Mouse (Mus musculus): ENCODE measurements around the gene Slc1a3. TPM values are rescaled to one million over a fixed set of nuclear protein-coding genes. Genes with fewer than 3 reads are reported as not detected.

Gene Slc1a3
- total and polyA plus RNA-seq, 3 experiments: 4.5 to 12.6 (median 6.5) TPM

GRCm38 (mm10) chr15:8588065-8588464 lies 122.5 kb downstream of the Slc1a3 start (continued):
- TF ChIP-seq E2F4 (IDR thresholded peaks at IDR 0.05; ENCODE audit: insufficient replicate concordance, low read depth, low read length): no peak
- TF ChIP-seq IRF4 (IDR thresholded peaks at IDR 0.05; ENCODE audit: low read depth, low read length): peak; percentile 93
- TF ChIP-seq ELF1 (IDR thresholded peaks at IDR 0.05; ENCODE audit: low read depth, low read length): no peak
- no peak for TF ChIP-seq MYC (IDR thresholded peaks at IDR 0.05; ENCODE audit: low read depth, low read length)
- no peak for TF ChIP-seq UBTF (IDR thresholded peaks at IDR 0.05; ENCODE audit: low read depth, low read length)
- peak; percentile 36; the same call in 1 of the 2 replicates for TF ChIP-seq MEF2A (IDR thresholded peaks at IDR 0.05; ENCODE audit: borderline replicate concordance, low read depth, low read length)
- no peak for TF ChIP-seq HCFC1 (IDR thresholded peaks at IDR 0.05; ENCODE audit: low read depth, low read length)
- TF ChIP-seq ZNF384 (IDR thresholded peaks at IDR 0.05; ENCODE audit: low read depth, low read length): peak; percentile 66; the same call in 1 of the 2 replicates
- TF ChIP-seq ZMIZ1 (IDR thresholded peaks at IDR 0.05; ENCODE audit: low read depth, low read length): no peak
- peak; percentile 95 for TF ChIP-seq EP300 (IDR thresholded peaks at IDR 0.05; ENCODE audit: low read length)
- TF ChIP-seq JUN (IDR thresholded peaks at IDR 0.05; ENCODE audit: insufficient read depth, low read depth, low read length): peak; percentile 53; the same call in 1 of the 2 replicates
- TF ChIP-seq GABPA (IDR thresholded peaks at IDR 0.05; ENCODE audit: insufficient replicate concordance, low read depth, low read length): no peak

- peaks cover 8 to 19% of the 10 kb centered on the region in 2 experiments; a peak in 3 of 4 replicates for H3K4me1 ChIP-seq (ENCODE audit: control insufficient read depth in 1 of 2, insufficient read depth in 2 of 2)
- no peaks in the 10 kb centered on the region for H3K36me3 ChIP-seq (replicated peaks in 1 of 2; ENCODE audit: control insufficient read depth in 1 of 2, insufficient read depth in 1 of 2, low read length in 1 of 2)
- no peak overlapping the region for H3K4me2 ChIP-seq (ENCODE audit: insufficient read depth, low read depth, poor library complexity, severe bottlenecking)
- no peaks in the 10 kb centered on the region for H3K27me3 ChIP-seq (replicated peaks)
- H3K79me2 ChIP-seq (replicated peaks; ENCODE audit: control insufficient read depth, extremely low read depth, insufficient read depth, poor library complexity, severe bottlenecking): no peaks in the 10 kb centered on the region
- H3K4me3 ChIP-seq (replicated peaks in 1 of 3; ENCODE audit: low read depth in 2 of 3, low read length in 2 of 3, poor library complexity in 1 of 3): no peak overlapping the region
- TF ChIP-seq CTCF (conservative IDR thresholded peaks at IDR 0.05 in 1 of 2, IDR thresholded peaks at IDR 0.05 in 1 of 2; ENCODE audit: low read depth in 2 of 2, low read length in 2 of 2) (no peak), POLR2A (IDR thresholded peaks at IDR 0.05; ENCODE audit: low read depth, low read length) (no peak), IRF4 (IDR thresholded peaks at IDR 0.05; ENCODE audit: low read depth, low read length) (no peak), SMC3 (IDR thresholded peaks at IDR 0.05; ENCODE audit: low read depth, low read length) (no peak), ZKSCAN1 (IDR thresholded peaks at IDR 0.05; ENCODE audit: borderline replicate concordance, low read depth, low read length) (no peak), RCOR1 (conservative IDR thresholded peaks at IDR 0.05; ENCODE audit: low read depth, low read length) (no peak), ZMIZ1 (IDR thresholded peaks at IDR 0.05; ENCODE audit: low read depth, low read length) (no peak), MEF2A (IDR thresholded peaks at IDR 0.05; ENCODE audit: borderline replicate concordance, low read depth, low read length) (no peak), E2F4 (IDR thresholded peaks at IDR 0.05; ENCODE audit: insufficient replicate concordance, low read depth, low read length) (no peak), ZC3H11A (IDR thresholded peaks at IDR 0.05; ENCODE audit: low read depth, low read length) (no peak), EP300 (IDR thresholded peaks at IDR 0.05; ENCODE audit: low read length) (no peak)
- no peak overlapping the region for H3K27ac ChIP-seq (ENCODE audit: insufficient read depth, low read depth)
- H3K9me3 ChIP-seq (replicated peaks; ENCODE audit: low read length): no peaks in the 10 kb centered on the region
- dilution Hi-C loops (cut with MboI; ENCODE audit: extremely low pct_ligation_motif_present, extremely low pct_unique_long_range_greater_than_20kb, low sequenced_read_pairs): no loop called here
- in situ Hi-C loops (cut with MboI; ENCODE audit: low pct_ligation_motif_present, low pct_unique_long_range_greater_than_20kb, low sequenced_read_pairs): loop anchor here (10.0 kb wide), 1 partner anchor 142 kb away; the partner anchor contains the start of gene Nipbl
- H3K9ac ChIP-seq (ENCODE audit: insufficient read depth, low read depth): no peak overlapping the region
- DNase-seq (ENCODE audit: extremely low read depth): no peak
Measured at GRCm38 (mm10) chr15:8586822-8587281, 123.7 kb downstream of the Slc1a3 start.

Other genes with a start within 250 kb of the Slc1a3 start
- not detected in 2 replicates for gene Gm2310, start 190.8 kb downstream of the Slc1a3 start, total RNA-seq (2012; rRNA removed)
- gene Gm2310, start 190.8 kb downstream of the Slc1a3 start, total RNA-seq (2014; rRNA removed): not detected in 2 replicates
- not detected in 2 replicates for gene Gm2310, start 190.8 kb downstream of the Slc1a3 start, polyA plus RNA-seq (2012; ENCODE audit: insufficient read length, low read depth)